Mouse (Mus musculus): ENCODE data around the gene Larp4b.

DNA sequence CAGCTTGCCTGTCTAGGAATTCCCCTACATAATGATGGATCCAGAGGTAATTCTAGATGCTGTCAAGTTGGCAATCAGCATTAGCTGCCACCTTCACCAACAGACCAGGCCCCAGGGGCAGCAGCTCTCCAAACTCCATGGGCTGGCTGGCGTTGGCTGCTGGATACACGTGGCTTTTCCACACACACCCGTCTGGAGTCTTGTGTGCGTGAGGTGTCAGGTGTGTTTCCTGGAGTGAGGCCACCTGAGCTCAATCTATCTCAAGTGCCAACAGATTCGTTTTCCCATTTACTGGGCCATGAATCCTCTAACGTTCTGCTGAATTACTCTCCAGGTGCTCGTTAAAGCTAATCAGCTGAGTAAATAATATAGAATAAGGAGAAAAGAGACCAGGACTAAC is 93.5 kb downstream of the Larp4b start:
- TF ChIP-seq FLI1 (IDR thresholded peaks at IDR 0.05; ENCODE audit: low read length): no peak
- no peak for TF ChIP-seq GATA1 (IDR thresholded peaks at IDR 0.05; ENCODE audit: borderline replicate concordance, low read length)
